Comparison of ENCODE assay signal across 9 mouse cellular contexts in genomic region chr16:30513050-30514024, GRCm38 (mm10). TPM values are rescaled to one million over a fixed set of nuclear protein-coding genes. Genes with fewer than 3 reads are reported as not detected.
DNase-seq lines count a peak whose midpoint lies in the region; ATAC-seq and TF ChIP-seq lines count a peak whose summit lies in the region.
"Had no signal": no experiment of that assay in that cellular context is flagged by ENCODE, and none has a peak within 500 bp of the region (broad histone marks: within the 10 kb centered on the region; RNA-seq: fewer than 3 reads in every experiment).

No protein-coding gene starts in this region.

- H3K9me3 ChIP-seq in limb, embryonic 12.5 days: 0 out of 2 replicates have a peak, but pooled peaks cover 3% of the 10 kb centered on the region
- no peaks in the 10 kb centered on the region for H3K9me3 ChIP-seq in limb, embryonic 10.5 days (replicated peaks)
- no peaks in the 10 kb centered on the region for H3K9me3 ChIP-seq in forebrain, embryonic 12.5 days
- H3K9me3 ChIP-seq in forebrain, embryonic 13.5 days (replicated peaks): no peaks in the 10 kb centered on the region

- H3K9ac ChIP-seq in limb, embryonic 12.5 days (replicated peaks): no peak overlapping the region
- H3K9ac ChIP-seq in forebrain, embryonic 12.5 days: no peak overlapping the region
- no peak overlapping the region for H3K9ac ChIP-seq in forebrain, embryonic 13.5 days

- H3K27ac ChIP-seq in limb, embryonic 12.5 days: peak overlapping the region; percentile 19; the same call in 1 of the 2 replicates
- H3K27ac ChIP-seq in limb, embryonic 10.5 days: no peak overlapping the region
- peak overlapping the region; percentile 83 for H3K27ac ChIP-seq in bone marrow macrophage, adult 2 months (ENCODE audit: insufficient read depth, low read depth, low read length)
- H3K27ac ChIP-seq in forebrain, embryonic 12.5 days: no peak overlapping the region
- H3K27ac ChIP-seq in forebrain, embryonic 13.5 days: no peak overlapping the region

- H3K36me3 ChIP-seq in limb, embryonic 12.5 days: peaks cover 14% of the 10 kb centered on the region; the same call in 1 of the 2 replicates
- H3K36me3 ChIP-seq in limb, embryonic 10.5 days: peaks cover 15% of the 10 kb centered on the region
- H3K36me3 ChIP-seq in forebrain, embryonic 12.5 days (replicated peaks): peaks cover 20% of the 10 kb centered on the region
- H3K36me3 ChIP-seq in forebrain, embryonic 13.5 days (ENCODE audit: poor library complexity, severe bottlenecking): peaks cover 41% of the 10 kb centered on the region

- H3K27me3 ChIP-seq in limb, embryonic 12.5 days: no peaks in the 10 kb centered on the region
- H3K27me3 ChIP-seq in limb, embryonic 10.5 days (ENCODE audit: low read depth, poor library complexity, severe bottlenecking): no peaks in the 10 kb centered on the region
- H3K27me3 ChIP-seq in forebrain, embryonic 12.5 days: no peaks in the 10 kb centered on the region
- H3K27me3 ChIP-seq in forebrain, embryonic 13.5 days: no peaks in the 10 kb centered on the region

- TF ChIP-seq POLR2A in bone marrow macrophage, adult 2 months (IDR thresholded peaks at IDR 0.05; ENCODE audit: borderline replicate concordance, low read depth, low read length): no peak

- no peak overlapping the region for H3K4me2 ChIP-seq in limb, embryonic 12.5 days
- no peak overlapping the region for H3K4me2 ChIP-seq in forebrain, embryonic 12.5 days
- H3K4me2 ChIP-seq in forebrain, embryonic 13.5 days: no peak overlapping the region

- no peak for ATAC-seq in limb, embryonic 12.5 days (ENCODE audit: insufficient number of reproducible peaks, insufficient read depth, low FRiP score, low TSS enrichment, low read depth)
- ATAC-seq in forebrain, embryonic 12.5 days (ENCODE audit: low FRiP score): no peak
- ATAC-seq in forebrain, embryonic 13.5 days: no peak

- H3K4me3 ChIP-seq in limb, embryonic 12.5 days (replicated peaks): no peak overlapping the region
- H3K4me3 ChIP-seq in limb, embryonic 10.5 days: no peak overlapping the region
- H3K4me3 ChIP-seq in bone marrow macrophage, adult 2 months (ENCODE audit: insufficient read depth, low read length): no peak overlapping the region
- H3K4me3 ChIP-seq in forebrain, embryonic 12.5 days (replicated peaks): no peak overlapping the region
- H3K4me3 ChIP-seq in forebrain, embryonic 13.5 days: no peak overlapping the region
- H3K4me3 ChIP-seq: left cerebral cortex, adult 2 months had no signal

- no peak for TF ChIP-seq CTCF in bone marrow macrophage, adult 2 months (IDR thresholded peaks at IDR 0.05; ENCODE audit: low read depth, low read length)

- 77% methylated on average over 20 of the region's 20 CpGs for WGBS in limb, embryonic 12.5 days
- WGBS in limb, embryonic 10.5 days: 84% methylated on average over 20 of the region's 20 CpGs
- 86% methylated on average over 20 of the region's 20 CpGs for WGBS in forebrain, embryonic 12.5 days
- WGBS in forebrain, embryonic 13.5 days: 82% methylated on average over 20 of the region's 20 CpGs

- H3K4me1 ChIP-seq in limb, embryonic 12.5 days (replicated peaks): peaks cover 17% of the 10 kb centered on the region
- H3K4me1 ChIP-seq in limb, embryonic 10.5 days: peaks cover 24% of the 10 kb centered on the region
- H3K4me1 ChIP-seq in bone marrow macrophage, adult 2 months (ENCODE audit: control insufficient read depth, insufficient read depth, low read length): peaks cover 33% of the 10 kb centered on the region
- peaks cover 17% of the 10 kb centered on the region for H3K4me1 ChIP-seq in forebrain, embryonic 12.5 days
- peaks cover 18% of the 10 kb centered on the region for H3K4me1 ChIP-seq in forebrain, embryonic 13.5 days

- no peak for DNase-seq in limb, embryonic 10.5 days (ENCODE audit: low spot score)
- peak; percentile 86 for DNase-seq in MN1 (ENCODE audit: low spot score)
- peak; percentile 73 for DNase-seq in kidney, adult 9 months
- peak; percentile 71 to 84 for DNase-seq in urinary bladder, postnatal 36 days (ENCODE audit: low spot score in 2 of 2)

RNA-seq across cellular contexts. Expression of gene Tmem44, which starts 37.3 kb away (rescaled TPM):
- polyA plus RNA-seq in limb, embryonic 12.5 days (2016; fragmentation: Nextera tagmentation; extraction: Ambion mirVana): 27.5 and 29.5 TPM in 2 replicates
- 18.9 and 21.6 TPM in 2 replicates for polyA plus RNA-seq in limb, embryonic 10.5 days (2016; fragmentation: Nextera tagmentation; extraction: Ambion mirVana)
- not detected in 2 replicates for polyA plus RNA-seq in bone marrow macrophage, adult 2 months (2012; ENCODE audit: insufficient read depth, insufficient read length, missing spikeins)
- polyA plus RNA-seq in forebrain, embryonic 12.5 days (2016; fragmentation: Nextera tagmentation; extraction: Ambion mirVana): 47.4 and 47.8 TPM in 2 replicates
- 56.2 and 60.8 TPM in 2 replicates for polyA plus RNA-seq in forebrain, embryonic 13.5 days (2015; fragmentation: Nextera tagmentation; extraction: Ambion mirVana)

Comparison
In these comparisons a context has a peak if more than half of its experiments do, and no peak if none do; other contexts are left out.
1. H3K27ac ChIP-seq: peak in limb, embryonic 12.5 days (single experiment) and bone marrow macrophage, adult 2 months (single experiment); none in limb, embryonic 10.5 days (single experiment), forebrain, embryonic 12.5 days (single experiment) and forebrain, embryonic 13.5 days (single experiment).
2. RNA of gene Tmem44, which starts 37.3 kb away (polyA plus RNA-seq): 56.2 to 60.8 TPM in forebrain, embryonic 13.5 days, 47.4 to 47.8 TPM in forebrain, embryonic 12.5 days, 27.5 to 29.5 TPM in limb, embryonic 12.5 days and 18.9 to 21.6 TPM in limb, embryonic 10.5 days; not detected in bone marrow macrophage, adult 2 months; every median in the first group is over 10 times any median in the second.